Mouse (Mus musculus) left cerebral cortex, adult 11 months (tissue): Measurements from ENCODE around the gene Fndc9.

Source experiments
- DNase-seq: peaks from one replicate; pipeline ENCODE4 v3.0.0; 2022; ENCODE audit warnings: low spot score

Gene Fndc9

GRCm38 (mm10) chr11:46276778-46277177, 41.4 kb downstream of the Fndc9 start:
- DNase-seq = no peak

- no peak for DNase-seq
Observed at GRCm38 (mm10) chr11:46278140-46278539, 42.8 kb downstream of the Fndc9 start.

GRCm38 (mm10) chr11:46278709-46279108, 43.4 kb downstream of the Fndc9 start:
- no peak for DNase-seq

GRCm38 (mm10) chr11:46282612-46283011, 47.3 kb downstream of the Fndc9 start:
- no peak for DNase-seq

GRCm38 (mm10) chr11:46283800-46284199, 48.5 kb downstream of the Fndc9 start:
- DNase-seq = no peak

GRCm38 (mm10) chr11:46286803-46287202, 51.5 kb downstream of the Fndc9 start:
- DNase-seq = no peak

GRCm38 (mm10) chr11:46288091-46288490, 52.8 kb downstream of the Fndc9 start:
- DNase-seq = no peak

GRCm38 (mm10) chr11:46289022-46289421, 53.7 kb downstream of the Fndc9 start:
- no peak for DNase-seq
